Mouse (Mus musculus): Measurements from ENCODE around the gene Galnt13. TPM values are rescaled to one million over a fixed set of nuclear protein-coding genes. Genes with fewer than 3 reads are reported as not detected.
"Not testable (repeated sequence)": the region's sequence is repeated elsewhere in the genome, so short reads cannot be mapped to it uniquely, and the experiment has no call there.

The Galnt13 gene
- total RNA-seq, 2 experiments from 2014 or later: 0.20 TPM; not detected in 1

GRCm38 (mm10) chr2:54915088-54915670, 479.1 kb downstream of the Galnt13 start:
- DNase-seq: no peak

GRCm38 (mm10) chr2:54936369-54936768, 500.3 kb downstream of the Galnt13 start:
- DNase-seq: no peak

- no peak for DNase-seq
Observed at GRCm38 (mm10) chr2:54937306-54937705, 501.2 kb downstream of the Galnt13 start.

- DNase-seq: no peak
Observed at GRCm38 (mm10) chr2:54938075-54938474, 502.0 kb downstream of the Galnt13 start.

GRCm38 (mm10) chr2:54943386-54943785, 507.3 kb downstream of the Galnt13 start:
- DNase-seq: no peak

- no peak for DNase-seq
Observed at GRCm38 (mm10) chr2:54983839-54984238, 547.7 kb downstream of the Galnt13 start.

- not testable (repeated sequence) for DNase-seq
Observed at GRCm38 (mm10) chr2:55022539-55022938, 586.4 kb downstream of the Galnt13 start.

GRCm38 (mm10) chr2:55034610-55035009, 598.5 kb downstream of the Galnt13 start:
- DNase-seq: no peak

GRCm38 (mm10) chr2:55065469-55066315, 629.6 kb downstream of the Galnt13 start:
- no peak for DNase-seq

GRCm38 (mm10) chr2:55085580-55085979, 649.5 kb downstream of the Galnt13 start:
- DNase-seq: no peak

GRCm38 (mm10) chr2:55088034-55088433, 651.9 kb downstream of the Galnt13 start:
- no peak for DNase-seq

GRCm38 (mm10) chr2:55090332-55090731, 654.2 kb downstream of the Galnt13 start:
- no peak for DNase-seq

- no peak for DNase-seq
Observed at GRCm38 (mm10) chr2:55091495-55091894, 655.4 kb downstream of the Galnt13 start.

GRCm38 (mm10) chr2:55099100-55099499, 663.0 kb downstream of the Galnt13 start:
- DNase-seq: no peak

- no peak for DNase-seq
Observed at GRCm38 (mm10) chr2:55101279-55101678, 665.2 kb downstream of the Galnt13 start.

- no peak for DNase-seq
Observed at GRCm38 (mm10) chr2:55103521-55103920, 667.4 kb downstream of the Galnt13 start.

GRCm38 (mm10) chr2:55107828-55108227, 671.7 kb downstream of the Galnt13 start:
- no peak for DNase-seq

GRCm38 (mm10) chr2:55153089-55153488, 717.0 kb downstream of the Galnt13 start:
- no peak for DNase-seq

GRCm38 (mm10) chr2:55164781-55165180, 728.7 kb downstream of the Galnt13 start:
- no peak for DNase-seq

Data from gastrocnemius, postnatal 25 days (tissue).